Mouse (Mus musculus) heart, adult 8-10 months (tissue): Measurements from ENCODE around the gene Pld2. TPM values are rescaled to one million over a fixed set of nuclear protein-coding genes. Genes with fewer than 3 reads are reported as not detected.

Experiments used
- total RNA-seq, 4 experiments: library from RNA; stranded (reverse); gene quantifications; 2 replicates each; pipeline ENCODE4 v1.2.4; 2022

Gene Pld2
- total RNA-seq, 4 experiments from 2014 or later, result 6.2 to 8.6 (median 8.2) TPM

Other genes starting within 250 kb of the Pld2 start
- gene Alox12e, start 217.4 kb upstream of the Pld2 start, total RNA-seq, result not detected
- 10 to 100 TPM in 1 of 4 experiments, 1 to 10 TPM in 1, under 1 TPM in 2; 0.25 to 79.7 (median 1.2) TPM for gene Alox15, start 188.0 kb upstream of the Pld2 start, total RNA-seq
- gene Pelp1, start 130.0 kb upstream of the Pld2 start, total RNA-seq, result 10 to 100 TPM; 19.1 to 23.0 (median 20.6) TPM
- gene Arrb2, start 107.4 kb upstream of the Pld2 start, total RNA-seq, result 10 to 100 TPM in 2 of 4 experiments, 1 to 10 TPM in 2; 9.0 to 10.9 (median 9.9) TPM
- gene Med11, start 88.1 kb upstream of the Pld2 start, total RNA-seq, result 10 to 100 TPM in 1 of 4 experiments, 1 to 10 TPM in 3; 5.9 to 10.6 (median 6.9) TPM
- 1 to 10 TPM; 1.1 to 2.7 (median 1.9) TPM for gene Zmynd15, start 80.6 kb upstream of the Pld2 start, total RNA-seq
- gene Cxcl16, start 80.1 kb upstream of the Pld2 start, total RNA-seq, result 10 to 100 TPM in 1 of 4 experiments, 1 to 10 TPM in 3; 8.4 to 10.3 (median 9.6) TPM
- 1 to 10 TPM in 3 of 4 experiments, under 1 TPM in 1; 0.49 to 2.2 (median 1.5) TPM for gene Tm4sf5, start 34.8 kb upstream of the Pld2 start, total RNA-seq
- gene Vmo1, start 25.4 kb upstream of the Pld2 start, total RNA-seq, result not detected
- gene Gltpd2, start 20.9 kb upstream of the Pld2 start, total RNA-seq, result not detected
- 100 to 1,000 TPM; 218 to 249 (median 234) TPM for gene Psmb6, start 14.7 kb upstream of the Pld2 start, total RNA-seq
- gene Gm40193, start 7.1 kb upstream of the Pld2 start, total RNA-seq, result not detected
- gene Mink1, start 22.8 kb downstream of the Pld2 start, total RNA-seq, result 10 to 100 TPM; 47.8 to 52.8 (median 49.4) TPM
- gene 4930544D05Rik, start 75.8 kb downstream of the Pld2 start, total RNA-seq, result not detected
- not detected for gene Chrne, start 79.2 kb downstream of the Pld2 start, total RNA-seq
- under 1 TPM; 0.31 to 0.55 (median 0.54) TPM for gene Gp1ba, start 99.1 kb downstream of the Pld2 start, total RNA-seq
- 10 to 100 TPM; 53.0 to 67.3 (median 58.7) TPM for gene Rnf167, start 107.2 kb downstream of the Pld2 start, total RNA-seq
- gene Slc25a11, start 107.4 kb downstream of the Pld2 start, total RNA-seq, result 100 to 1,000 TPM; 640 to 724 (median 656) TPM
- 100 to 1,000 TPM; 243 to 295 (median 274) TPM for gene Pfn1, start 114.6 kb downstream of the Pld2 start, total RNA-seq
- 1,000 to 10,000 TPM; 1,693 to 1,917 (median 1,770) TPM for gene Eno3, start 117.1 kb downstream of the Pld2 start, total RNA-seq
- 100 to 1,000 TPM in 1 of 4 experiments, 10 to 100 TPM in 3; 89.6 to 119 (median 95.7) TPM for gene Spag7, start 129.4 kb downstream of the Pld2 start, total RNA-seq
- 10 to 100 TPM; 32.4 to 41.1 (median 34.2) TPM for gene Camta2, start 148.0 kb downstream of the Pld2 start, total RNA-seq
- gene Inca1, start 160.1 kb downstream of the Pld2 start, total RNA-seq, result 1 to 10 TPM; 5.1 to 6.7 (median 5.6) TPM
- gene Kif1c, start 160.5 kb downstream of the Pld2 start, total RNA-seq, result 100 to 1,000 TPM; 456 to 555 (median 507) TPM
- gene Zfp3, start 224.1 kb downstream of the Pld2 start, total RNA-seq, result 1 to 10 TPM; 6.1 to 8.6 (median 7.5) TPM